Mouse (Mus musculus) gastrocnemius, adult 8-10 months (tissue): ENCODE data around the gene Tbc1d17. TPM values are rescaled to one million over a fixed set of nuclear protein-coding genes. Genes with fewer than 3 reads are reported as not detected.

Source experiments
- DNase-seq, 2 experiments: peaks; one replicate each; pipeline ENCODE4 v3.0.0; 2022; ENCODE audit warnings: low spot score in 2 of 2
- total RNA-seq, 4 experiments: library from RNA; stranded (reverse); gene quantifications; 2 replicates each; pipeline ENCODE4 v1.2.4; 2022

Gene Tbc1d17
- total RNA-seq, 4 experiments from 2014 or later: 58.9 to 71.3 (median 63.3) TPM

DNA sequence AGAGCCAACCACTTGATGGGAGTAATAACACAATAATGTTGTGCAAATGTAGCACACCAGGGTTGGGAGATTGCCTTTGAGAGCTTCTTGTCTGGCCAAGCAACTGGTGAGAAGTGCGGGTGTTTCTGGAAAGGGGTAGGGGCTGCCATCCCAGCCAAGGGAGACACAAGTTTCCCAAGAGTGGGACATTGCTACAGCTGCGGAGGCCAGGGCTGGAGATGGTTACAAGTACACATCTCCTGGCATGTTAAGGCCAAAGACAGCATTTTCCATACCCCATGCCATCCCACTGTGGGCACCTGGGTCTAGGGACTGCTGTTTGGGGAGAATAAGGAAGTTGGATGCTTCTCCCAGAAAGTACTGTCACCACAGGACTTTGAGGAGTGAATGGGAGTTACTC, 4.2 kb upstream of the Tbc1d17 start:
- no peak for DNase-seq

GRCm38 (mm10) chr7:44852259-44853027, 3.6 kb upstream of the Tbc1d17 start:
- DNase-seq: no peak

DNA sequence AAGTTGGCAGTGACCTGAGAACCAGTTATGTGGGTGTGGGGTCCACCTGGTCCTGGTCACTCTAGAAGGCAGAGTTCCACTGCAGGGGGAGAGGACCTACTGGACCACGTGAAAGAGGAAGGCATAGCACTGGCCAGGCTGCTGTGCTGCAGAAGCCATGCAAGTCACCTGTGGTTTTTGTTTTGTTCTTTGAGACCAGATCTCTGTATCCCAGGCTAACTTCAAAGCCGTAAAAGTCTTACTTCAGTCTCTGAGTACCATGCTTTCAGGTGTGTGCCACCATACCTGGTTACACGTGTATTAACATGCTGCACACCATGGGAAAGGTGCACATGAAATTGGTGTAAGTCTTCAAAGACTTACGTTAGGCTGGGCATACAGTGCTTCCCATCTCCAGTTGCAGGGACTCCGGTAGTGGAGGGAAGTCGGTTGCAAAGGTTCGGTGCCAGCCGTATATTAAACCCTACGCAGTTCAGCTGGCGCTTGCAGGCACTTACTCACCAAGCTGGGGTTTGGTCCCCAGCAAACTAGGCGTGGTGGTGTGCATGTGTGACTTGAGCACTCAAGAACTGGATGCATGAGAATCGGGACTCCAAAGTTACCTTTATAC, 2.9 kb upstream of the Tbc1d17 start:
- DNase-seq: no peak

DNA sequence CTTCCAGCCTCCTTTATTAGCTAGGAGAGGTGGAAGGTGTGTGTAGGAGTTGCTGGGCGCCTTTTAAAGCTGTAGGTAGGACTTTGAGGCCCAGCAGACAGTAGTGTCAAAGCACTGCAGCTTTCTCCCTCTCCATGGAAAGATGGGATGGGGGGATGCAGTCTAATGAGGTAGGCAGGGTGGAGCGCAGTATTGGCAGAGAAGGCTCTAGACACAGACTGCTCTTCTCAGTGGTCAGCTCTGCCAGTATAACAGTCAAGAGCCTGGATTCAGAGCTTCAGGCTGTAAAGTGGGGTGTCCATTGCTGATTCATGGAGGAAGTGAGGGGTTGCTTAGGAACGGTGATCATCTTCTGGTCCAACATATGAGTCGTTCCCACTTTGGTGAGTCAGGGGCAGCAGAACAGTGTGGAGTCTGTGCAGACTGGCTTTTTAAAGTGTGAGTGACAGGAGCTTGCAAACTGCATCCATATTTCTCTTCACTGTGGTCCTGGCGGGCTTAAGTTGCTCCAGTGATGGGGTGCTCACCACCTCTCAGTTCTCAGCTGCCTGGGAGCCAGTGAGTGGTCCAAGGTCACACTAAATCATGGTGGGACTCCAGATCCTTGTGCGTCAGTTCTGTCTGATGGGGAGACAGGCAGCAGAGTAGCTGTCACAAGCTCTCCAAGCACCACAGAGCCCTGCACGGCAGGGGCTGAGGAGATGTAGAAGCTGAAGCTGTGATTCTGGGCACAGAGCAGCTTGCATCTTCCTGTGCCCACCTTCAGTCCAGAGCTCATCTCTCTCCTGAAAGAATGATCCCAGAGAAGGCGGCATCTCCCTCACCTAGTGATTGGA, 2.1 kb upstream of the Tbc1d17 start:
- DNase-seq: no peak

DNA sequence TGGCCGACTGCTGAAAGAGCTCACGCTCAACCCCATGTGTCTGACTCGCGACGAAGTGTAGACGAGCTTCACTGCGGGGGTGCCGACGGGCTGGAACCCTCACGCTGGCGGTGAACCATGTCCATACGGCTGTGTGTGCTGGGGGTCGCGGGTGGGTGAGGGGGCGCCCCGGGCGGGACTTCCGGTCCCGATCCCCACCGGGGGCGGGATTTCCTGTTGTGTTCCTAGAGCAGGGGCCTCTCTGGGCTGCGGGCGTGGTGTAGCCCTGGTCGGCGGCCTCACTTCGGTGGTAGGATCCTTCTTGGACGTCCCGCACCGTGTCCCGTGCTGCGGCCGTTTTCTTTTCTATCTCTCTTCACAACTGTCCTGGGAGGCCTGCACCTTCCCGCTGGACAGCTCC, 1.3 kb upstream of the Tbc1d17 start:
- DNase-seq: peak; percentile 56 to 65

DNA sequence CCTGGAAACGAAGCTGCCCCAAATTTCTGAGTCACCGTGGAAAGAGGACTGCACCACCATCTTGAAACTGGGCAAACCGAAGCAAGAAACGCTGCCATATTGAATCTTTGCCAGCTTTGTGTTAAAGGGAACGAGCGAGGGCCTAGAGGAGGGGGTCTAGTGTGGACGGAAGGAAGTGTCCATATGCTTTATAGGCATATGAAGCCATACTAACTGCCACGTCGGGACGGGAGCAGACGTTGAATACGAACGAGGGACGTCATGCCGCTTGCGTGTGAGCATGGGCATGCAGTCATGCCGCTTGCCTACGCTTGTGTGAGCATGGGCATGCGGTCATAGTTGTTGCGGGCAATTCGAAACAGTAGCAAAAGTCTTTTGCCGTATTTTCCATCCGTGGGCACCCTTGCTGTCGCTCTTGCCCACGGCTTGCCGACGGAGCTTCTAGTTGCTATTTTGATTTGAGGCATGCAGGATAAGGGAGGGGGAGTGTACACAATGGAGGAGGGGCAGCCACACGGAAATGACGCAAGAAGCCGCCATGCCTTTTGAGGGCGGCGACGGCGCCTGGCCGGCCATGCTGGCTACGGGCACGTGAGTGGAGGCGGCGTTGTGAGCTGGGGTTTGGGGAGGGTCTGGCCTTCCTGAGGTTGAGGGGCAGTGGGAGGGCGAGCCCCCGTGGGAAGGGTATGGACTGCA, 685 bp upstream of the Tbc1d17 start:
- DNase-seq: peak; percentile 84 to 89

DNA sequence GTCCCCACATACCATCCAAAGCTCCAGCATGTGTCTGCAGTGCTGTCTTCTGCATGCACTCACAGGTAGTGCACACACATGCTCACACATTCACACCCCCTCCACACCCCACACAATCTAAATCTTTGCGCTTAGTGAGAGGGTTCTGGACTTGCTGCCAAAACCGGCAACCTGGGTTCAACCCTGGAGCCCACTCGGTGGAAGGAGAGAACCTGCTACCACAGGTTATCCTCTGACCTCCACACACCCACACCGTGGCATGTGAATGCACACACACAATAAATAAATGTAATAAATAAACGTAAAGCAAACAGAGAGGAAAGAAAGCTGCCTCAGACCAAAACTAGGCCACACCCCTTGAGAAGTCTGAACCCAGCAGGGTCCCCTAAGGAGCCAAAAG, 1.1 kb downstream of the Tbc1d17 start:
- no peak for DNase-seq

DNA sequence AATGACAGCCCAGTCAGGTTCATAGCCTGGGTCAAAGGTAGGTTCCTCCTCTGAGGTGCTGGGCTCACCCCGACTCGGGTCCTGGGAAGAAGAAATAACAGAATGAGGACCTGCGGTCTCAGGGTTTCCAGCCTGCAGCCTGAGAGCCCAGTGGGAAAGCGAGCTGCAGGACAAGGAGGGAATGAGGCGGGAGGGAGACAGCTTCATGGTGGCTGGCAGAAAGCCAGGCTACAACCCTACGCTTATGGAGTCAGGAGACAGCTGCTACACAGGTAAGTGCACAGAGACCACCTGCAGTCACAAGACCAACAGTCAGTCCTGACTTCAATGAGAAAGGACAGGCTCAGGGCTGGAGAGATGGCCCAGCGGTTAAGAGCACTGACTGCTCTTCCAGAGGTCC, 2.1 kb downstream of the Tbc1d17 start:
- DNase-seq: no peak

DNA sequence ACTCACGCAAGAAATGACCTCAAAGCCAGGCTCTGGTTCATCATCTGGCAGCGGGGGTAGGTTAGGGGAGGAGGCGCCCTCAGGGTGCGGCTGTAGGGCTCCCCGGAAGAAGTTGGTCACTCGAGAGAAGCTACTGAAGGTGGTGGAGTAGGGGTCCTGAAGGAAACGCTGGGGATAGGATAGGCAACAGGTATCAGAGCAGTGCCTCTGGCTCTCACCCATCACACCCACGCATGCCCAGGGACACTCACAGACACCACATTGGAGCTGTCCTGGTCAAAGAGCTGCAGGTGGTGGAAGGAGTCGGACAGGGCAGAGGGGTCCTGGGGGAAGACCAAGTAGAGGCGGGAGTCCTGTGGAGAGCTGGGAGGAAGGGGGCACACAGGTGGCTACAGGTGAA, 3.9 kb downstream of the Tbc1d17 start:
- DNase-seq: no peak

- DNase-seq: no peak
Measured at GRCm38 (mm10) chr7:44841825-44842463, 6.9 kb downstream of the Tbc1d17 start.

DNA sequence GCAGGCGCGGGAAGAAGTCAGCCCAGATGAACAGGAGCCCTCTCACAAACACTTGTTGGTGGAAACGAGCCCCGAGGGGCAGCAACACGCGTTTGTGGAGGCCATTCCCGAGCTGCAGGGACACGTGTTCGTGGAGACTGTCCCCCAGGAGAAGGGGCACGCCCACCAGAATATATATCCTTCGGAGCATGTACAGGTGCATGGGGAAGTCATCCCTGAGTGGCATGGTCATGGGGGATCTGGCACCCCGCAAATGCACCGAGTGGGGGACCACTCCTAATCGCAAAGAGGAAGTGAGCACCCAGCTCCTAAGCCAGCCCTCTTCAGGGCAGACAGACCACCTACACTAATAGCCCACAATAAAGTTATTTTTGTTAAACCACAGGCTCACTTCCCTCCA, 8.5 kb downstream of the Tbc1d17 start:
- DNase-seq: no peak

GRCm38 (mm10) chr7:44839491-44840191, 9.2 kb downstream of the Tbc1d17 start:
- no peak for DNase-seq

GRCm38 (mm10) chr7:44839171-44839490, 9.7 kb downstream of the Tbc1d17 start:
- no peak for DNase-seq

DNA sequence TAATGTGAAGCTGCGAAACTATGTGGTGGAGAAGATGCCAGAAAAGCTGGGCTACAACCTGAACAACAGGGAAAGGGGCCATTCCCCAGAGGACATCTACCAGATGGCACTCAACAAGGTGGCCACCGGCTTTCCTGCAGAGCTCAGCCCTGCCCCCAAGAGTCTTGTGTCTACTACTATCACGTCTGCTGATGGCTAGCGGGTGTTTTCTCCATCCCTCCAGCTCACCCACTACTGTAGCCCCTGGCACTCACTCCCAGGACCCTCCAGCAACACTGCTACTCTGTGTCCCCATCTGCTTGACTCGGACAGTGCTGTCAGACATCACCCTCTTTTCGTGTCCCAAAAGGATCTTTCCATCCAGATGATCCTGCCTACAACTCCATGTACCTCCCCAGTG, 10.8 kb downstream of the Tbc1d17 start:
- no peak for DNase-seq

GRCm38 (mm10) chr7:44836423-44837053, 12.3 kb downstream of the Tbc1d17 start:
- peak; percentile 70 to 80 for DNase-seq

- DNase-seq: no peak
Measured at GRCm38 (mm10) chr7:44836016-44836404, 12.9 kb downstream of the Tbc1d17 start.

DNA sequence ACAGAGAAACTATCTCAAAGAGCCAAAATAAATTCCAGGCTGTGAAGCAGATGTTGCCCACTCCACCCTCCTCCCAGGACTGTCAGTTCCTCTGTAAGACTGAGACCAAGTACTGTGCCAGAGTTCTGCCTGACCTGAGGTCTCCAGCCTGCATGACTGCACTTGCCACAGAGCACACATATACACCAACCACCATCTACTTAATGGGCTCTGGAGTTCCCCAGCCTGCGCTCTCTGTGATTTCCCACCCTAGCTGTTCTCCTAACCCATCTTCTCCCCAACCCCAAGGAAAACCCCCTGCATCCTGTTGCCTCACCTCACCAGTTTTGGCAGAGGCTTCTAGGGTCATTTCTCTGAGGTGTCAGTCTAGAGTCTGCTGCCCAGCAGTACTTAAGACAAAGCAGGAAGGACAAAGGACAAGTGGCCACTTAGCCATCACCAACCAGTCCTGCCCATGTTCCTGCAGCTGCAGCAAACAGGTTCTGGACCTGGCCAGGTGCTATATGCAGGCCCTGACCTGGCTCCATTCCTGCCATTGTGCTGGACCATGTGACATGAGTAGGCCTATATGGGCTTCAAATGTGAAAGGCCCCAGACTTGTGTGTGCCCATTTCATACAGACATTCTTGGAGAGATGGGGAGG, 13.4 kb downstream of the Tbc1d17 start:
- DNase-seq: no peak

GRCm38 (mm10) chr7:44832763-44833162, 16.1 kb downstream of the Tbc1d17 start:
- no peak for DNase-seq

DNA sequence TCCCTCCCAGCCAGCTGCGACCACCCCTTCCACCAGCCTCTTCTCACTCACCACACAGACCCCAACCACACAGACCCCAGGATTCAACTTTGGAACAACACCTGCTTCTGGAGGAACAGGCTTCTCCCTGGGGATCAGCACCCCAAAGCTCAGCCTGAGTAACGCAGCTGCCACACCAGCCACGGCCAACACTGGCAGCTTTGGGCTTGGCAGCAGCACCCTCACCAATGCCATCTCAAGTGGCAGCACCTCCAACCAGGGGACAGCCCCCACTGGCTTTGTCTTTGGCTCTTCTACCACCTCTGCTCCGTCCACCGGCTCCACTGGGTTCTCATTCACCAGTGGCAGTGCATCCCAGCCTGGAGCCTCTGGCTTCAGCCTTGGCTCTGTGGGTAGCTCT, 20.2 kb downstream of the Tbc1d17 start:
- no peak for DNase-seq

DNA sequence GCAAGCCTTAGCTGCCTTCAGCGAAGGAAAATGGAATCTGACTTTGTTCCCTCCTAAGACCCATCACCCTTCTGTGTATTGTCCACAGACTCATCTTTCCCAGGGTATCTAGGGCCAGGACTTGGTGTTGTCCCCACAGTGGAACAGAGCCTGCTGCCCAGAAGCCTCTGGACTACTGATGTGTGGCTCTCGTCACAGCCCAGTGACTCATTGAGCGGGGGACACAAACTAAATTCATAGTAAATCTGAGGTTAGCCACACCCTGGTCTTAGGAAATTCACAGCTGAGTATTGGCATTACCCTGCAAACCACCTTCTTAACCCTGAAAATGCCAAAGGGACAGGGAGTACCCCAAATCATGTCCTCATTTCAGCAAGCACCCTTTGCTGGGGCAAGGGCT, 22.1 kb downstream of the Tbc1d17 start:
- no peak for DNase-seq
